Mouse (Mus musculus) macrophage (primary cell): ENCODE measurements at regions not wholly inside any gene's neighbourhood (a gene's known extent, or its start where the extent isn't known, plus 50 kb on each side); places are given as distances from the start of the nearest gene placed in this dataset.
"Not testable (repeated sequence)": the region's sequence is repeated elsewhere in the genome, so short reads cannot be mapped to it uniquely, and the experiment has no call there.

Experiments used
- H3K27ac ChIP-seq: fragments of 350-480 bp; formaldehyde crosslinking; 2 replicates; pipeline ENCODE4 v1.9.0; 2021
- H3K36me3 ChIP-seq: fragments of 350-480 bp; formaldehyde crosslinking; 2 replicates; pipeline ENCODE4 v1.9.0; 2021; ENCODE audit errors: inconsistent target
- H3K4me3 ChIP-seq: fragments of 350-480 bp; formaldehyde crosslinking; 2 replicates; pipeline ENCODE4 v1.9.0; 2021; ENCODE audit errors: inconsistent target
- H3K79me2 ChIP-seq: fragments of 350-480 bp; formaldehyde crosslinking; 2 replicates; pipeline ENCODE4 v1.9.0; 2021; ENCODE audit errors: inconsistent target
- WGBS: methylation state at CpG from one replicate; pipeline ENCODE4 v1.1.7; 2026; ENCODE audit warnings: inconsistent platforms; ENCODE audit not compliant: missing documents; 5-methylcytosine and 5-hydroxymethylcytosine counted together

- Histone ChIP-seq H3K79me2 (no peaks in the 10 kb centered on the region), H3K27ac (no peak overlapping the region), H3K36me3 (no peaks in the 10 kb centered on the region), H3K4me3 (no peak overlapping the region)
- WGBS: 87% methylated on average over 6 of the region's 6 CpGs
Observed at GRCm38 (mm10) chr2:107117564-107117963, 58.1 kb upstream of the Fshb start.

- Histone ChIP-seq H3K27ac (no peak overlapping the region), H3K36me3 (no peaks in the 10 kb centered on the region), H3K4me3 (no peak overlapping the region), H3K79me2 (no peaks in the 10 kb centered on the region)
- WGBS: 93% methylated on average over 8 of the region's 9 CpGs
Observed at GRCm38 (mm10) chr2:107118711-107119474, 59.4 kb upstream of the Fshb start.

- Histone ChIP-seq H3K27ac (no peak overlapping the region), H3K36me3 (no peaks in the 10 kb centered on the region), H3K4me3 (no peak overlapping the region), H3K79me2 (no peaks in the 10 kb centered on the region)
- 73% methylated on average over 1 of the region's 1 CpGs for WGBS
Observed at GRCm38 (mm10) chr2:107119697-107120096, 60.2 kb upstream of the Fshb start.

- no peak overlapping the region for H3K27ac ChIP-seq
- no peak overlapping the region for H3K4me3 ChIP-seq
- no peaks in the 10 kb centered on the region for H3K79me2 ChIP-seq
Observed at GRCm38 (mm10) chr2:107133186-107133585, 73.7 kb upstream of the Fshb start.

GRCm38 (mm10) chr2:107149317-107149716, 89.9 kb upstream of the Fshb start:
- Histone ChIP-seq H3K27ac (no peak overlapping the region), H3K4me3 (no peak overlapping the region), H3K79me2 (no peaks in the 10 kb centered on the region), H3K36me3 (no peaks in the 10 kb centered on the region)
- WGBS: 92% methylated on average over 2 of the region's 2 CpGs

More at GRCm38 (mm10) chr2:107133186-107133585, 73.7 kb upstream of the Fshb start:
- H3K36me3 ChIP-seq: no peaks in the 10 kb centered on the region

- no peak overlapping the region for H3K27ac ChIP-seq
- H3K4me3 ChIP-seq: no peak overlapping the region
- no peaks in the 10 kb centered on the region for H3K36me3 ChIP-seq
- no peaks in the 10 kb centered on the region for H3K79me2 ChIP-seq
- WGBS: 90% methylated on average over 2 of the region's 2 CpGs
Observed at GRCm38 (mm10) chr2:107149851-107150250, 90.4 kb upstream of the Fshb start.

GRCm38 (mm10) chr2:107150373-107150772, 90.9 kb upstream of the Fshb start:
- Histone ChIP-seq H3K27ac (no peak overlapping the region), H3K4me3 (no peak overlapping the region), H3K79me2 (no peaks in the 10 kb centered on the region), H3K36me3 (no peaks in the 10 kb centered on the region)
- 92% methylated on average over 2 of the region's 3 CpGs for WGBS

GRCm38 (mm10) chr2:107151878-107152277, 92.4 kb upstream of the Fshb start:
- no peaks in the 10 kb centered on the region for H3K36me3 ChIP-seq
- H3K79me2 ChIP-seq: no peaks in the 10 kb centered on the region
- no peak overlapping the region for H3K27ac ChIP-seq
- no peak overlapping the region for H3K4me3 ChIP-seq

- not testable (repeated sequence) for H3K36me3 ChIP-seq, H3K79me2 ChIP-seq, H3K4me3 ChIP-seq, H3K27ac ChIP-seq
- WGBS: 90% methylated on average over 11 of the region's 13 CpGs
Observed at GRCm38 (mm10) chr2:107158836-107159402, 99.5 kb upstream of the Fshb start.

- Histone ChIP-seq H3K4me3 (no peak overlapping the region), H3K27ac (no peak overlapping the region), H3K36me3 (no peaks in the 10 kb centered on the region), H3K79me2 (no peaks in the 10 kb centered on the region)
- WGBS: 57% methylated on average over 4 of the region's 4 CpGs
Observed at GRCm38 (mm10) chr2:107175721-107176120, 114.7 kb upstream of the Kcna4 start.

- H3K79me2 ChIP-seq: no peaks in the 10 kb centered on the region
- 93% methylated on average over 6 of the region's 6 CpGs for WGBS
- no peaks in the 10 kb centered on the region for H3K36me3 ChIP-seq
- no peak overlapping the region for H3K4me3 ChIP-seq
- H3K27ac ChIP-seq: no peak overlapping the region
Observed at GRCm38 (mm10) chr2:107183066-107183465, 107.4 kb upstream of the Kcna4 start.

GRCm38 (mm10) chr2:107184864-107185263, 105.6 kb upstream of the Kcna4 start:
- WGBS: 64% methylated on average over 3 of the region's 3 CpGs
- H3K4me3 ChIP-seq: no peak overlapping the region
- no peaks in the 10 kb centered on the region for H3K79me2 ChIP-seq
- no peaks in the 10 kb centered on the region for H3K36me3 ChIP-seq
- H3K27ac ChIP-seq: no peak overlapping the region

GRCm38 (mm10) chr2:107201856-107202473, 88.5 kb upstream of the Kcna4 start:
- WGBS: 78% methylated on average over 4 of the region's 4 CpGs

GRCm38 (mm10) chr2:107202474-107202858, 88.0 kb upstream of the Kcna4 start:
- Histone ChIP-seq H3K36me3 (no peaks in the 10 kb centered on the region), H3K4me3 (no peak overlapping the region), H3K27ac (no peak overlapping the region), H3K79me2 (no peaks in the 10 kb centered on the region)
- WGBS: 73% methylated on average over 3 of the region's 3 CpGs

More at GRCm38 (mm10) chr2:107201856-107202473, 88.5 kb upstream of the Kcna4 start:
- Histone ChIP-seq H3K27ac (no peak overlapping the region), H3K36me3 (no peaks in the 10 kb centered on the region), H3K4me3 (no peak overlapping the region), H3K79me2 (no peaks in the 10 kb centered on the region)

GRCm38 (mm10) chr2:107221544-107221943, 68.9 kb upstream of the Kcna4 start:
- 40% methylated on average over 1 of the region's 1 CpGs for WGBS
- no peak overlapping the region for H3K27ac ChIP-seq
- no peak overlapping the region for H3K4me3 ChIP-seq
- no peaks in the 10 kb centered on the region for H3K79me2 ChIP-seq
- no peaks in the 10 kb centered on the region for H3K36me3 ChIP-seq
